Mouse (Mus musculus) gastrocnemius, postnatal 25 days (tissue): ENCODE results near the gene Pla2g3. TPM values are rescaled to one million over a fixed set of nuclear protein-coding genes. Genes with fewer than 3 reads are reported as not detected.

Experiments used
- DNase-seq: peaks from one replicate; pipeline ENCODE4 v3.0.0; 2022
- long read RNA-seq, 2 experiments: library from polyadenylated mRNA; stranded (forward); transcript quantifications; one replicate each; pipeline ENCODE4 v2.0.0; 2021
- total RNA-seq, 2 experiments: library from RNA; stranded (reverse); gene quantifications; 1 replicate in 1 of 2; 2 replicates in 1 of 2; pipeline ENCODE4 v1.2.3; 2021

The Pla2g3 gene
- not detected for total RNA-seq
- long read RNA-seq, experiment 1, partial matches to known transcripts, result 0 of 1 reads
- long read RNA-seq, experiment 1, other reads (novel, unspliced or antisense), result 1 of 1 reads
- long read RNA-seq, experiment 2, result 0 reads

- no peak for DNase-seq
These were observed at the start of gene Pla2g3 for GRCm38 (mm10) chr11:3487952-3488570. Gene Pla2g3 (plus strand): TSS chr11:3488284.

DNA sequence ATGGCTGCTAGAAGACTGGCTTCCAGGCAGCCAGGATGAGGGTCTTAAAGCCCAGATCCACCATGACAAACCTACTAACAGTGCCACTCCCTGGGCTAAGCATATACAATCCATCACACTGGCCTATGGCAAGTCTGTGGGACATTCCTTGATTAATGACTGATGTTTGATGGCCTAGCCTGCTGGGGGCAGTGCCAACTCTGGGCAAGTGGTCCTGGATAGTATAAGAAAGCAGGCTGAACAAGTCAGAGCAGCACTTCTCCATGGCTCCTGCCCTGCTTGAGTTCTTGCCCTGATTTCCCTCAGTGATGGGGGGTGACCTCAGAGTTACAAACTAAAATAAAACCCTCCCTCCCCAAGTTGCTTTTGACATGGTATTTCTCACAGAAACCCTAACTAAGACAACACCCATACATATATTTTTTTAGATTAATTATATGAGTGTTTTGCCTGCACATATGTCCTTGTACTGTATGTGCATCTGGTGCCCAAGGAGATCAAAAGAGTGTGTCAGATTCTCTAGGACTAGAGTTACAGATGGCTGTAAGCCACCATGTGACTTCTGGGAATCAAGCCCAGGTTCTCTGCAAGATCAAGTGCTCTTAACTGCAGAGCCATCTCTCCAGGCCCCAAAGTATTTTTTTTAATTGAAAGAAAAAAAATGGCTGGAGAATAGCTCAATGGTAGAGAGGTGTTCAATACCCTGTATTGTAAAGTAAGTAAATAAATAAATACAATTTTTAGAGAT lies 46.2 kb upstream of the Pla2g3 start:
- DNase-seq, result no peak

GRCm38 (mm10) chr11:3442677-3443076 lies 45.4 kb upstream of the Pla2g3 start:
- DNase-seq, result no peak

GRCm38 (mm10) chr11:3443091-3443490 lies 45.0 kb upstream of the Pla2g3 start:
- DNase-seq, result no peak

DNA sequence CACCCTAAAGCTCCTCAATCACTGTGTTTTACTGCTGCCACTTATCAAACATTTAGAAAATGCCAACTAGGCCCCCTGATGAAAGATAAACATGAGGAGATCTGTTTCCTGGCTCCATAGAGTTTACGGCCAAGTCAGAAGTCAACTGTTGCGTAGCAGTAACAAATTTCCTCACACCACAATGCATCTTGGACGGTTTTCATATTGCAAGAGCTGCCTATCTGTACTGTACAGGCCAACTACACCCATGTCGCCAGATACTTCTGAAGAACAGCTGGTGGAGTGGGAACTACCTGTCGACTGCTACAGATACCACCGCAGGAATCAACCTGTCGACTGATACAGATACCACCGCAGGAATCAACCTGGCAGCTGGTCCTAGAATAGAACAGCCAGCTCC lies 43.2 kb upstream of the Pla2g3 start:
- DNase-seq, result no peak

DNA sequence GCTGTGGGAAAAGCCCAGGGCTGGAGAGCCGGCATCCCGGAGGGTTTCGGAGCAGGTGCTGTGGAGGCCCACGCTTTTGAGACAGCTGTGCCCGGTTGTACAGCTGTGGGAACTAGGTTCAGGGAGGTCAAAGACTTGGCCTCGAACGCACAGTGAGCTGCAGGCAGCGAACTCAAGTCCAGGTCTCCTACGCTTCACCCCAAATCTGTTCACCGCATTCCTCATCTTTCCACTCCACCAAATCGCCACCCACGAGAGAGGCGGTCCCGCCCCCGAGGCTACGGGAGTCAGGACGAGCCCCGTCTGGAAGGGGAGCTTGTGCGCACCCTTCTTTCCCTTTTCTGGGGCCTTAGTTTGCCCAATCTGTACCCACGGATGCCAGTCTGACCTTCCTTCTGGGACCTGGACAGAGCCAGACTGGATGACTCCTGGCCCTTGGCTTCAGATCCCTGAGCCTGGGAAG lies 36.4 kb upstream of the Pla2g3 start:
- DNase-seq, result no peak

- DNase-seq, result peak; percentile 94
These were observed 35.9 kb upstream of the Pla2g3 start, which contains the start of gene Rnf185 for GRCm38 (mm10) chr11:3452167-3452639. Gene Rnf185 (minus strand): TSS chr11:3452363.

DNA sequence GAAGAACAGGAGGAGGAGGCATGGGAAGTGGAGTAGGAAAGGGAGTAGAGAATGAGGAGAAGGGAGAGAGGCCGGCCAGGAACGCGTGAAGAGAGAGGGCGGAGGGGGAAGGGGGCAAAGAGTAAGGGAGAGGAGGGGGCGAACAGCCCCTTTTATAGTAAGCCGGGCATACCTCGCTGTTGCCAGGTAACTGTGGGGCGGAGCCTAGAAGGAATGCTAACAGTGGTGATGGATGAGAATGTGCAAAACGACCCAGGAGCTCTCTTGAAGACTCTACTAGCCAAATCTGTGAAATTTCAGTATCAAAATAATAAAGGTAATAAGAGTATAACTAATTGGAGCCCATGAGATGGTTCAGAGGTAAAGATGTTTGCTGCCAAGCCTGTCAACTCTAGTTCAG lies 35.3 kb upstream of the Pla2g3 start:
- DNase-seq, result no peak

- peak; percentile 15 for DNase-seq
These were observed 34.6 kb upstream of the Pla2g3 start for GRCm38 (mm10) chr11:3453467-3453866.

DNA sequence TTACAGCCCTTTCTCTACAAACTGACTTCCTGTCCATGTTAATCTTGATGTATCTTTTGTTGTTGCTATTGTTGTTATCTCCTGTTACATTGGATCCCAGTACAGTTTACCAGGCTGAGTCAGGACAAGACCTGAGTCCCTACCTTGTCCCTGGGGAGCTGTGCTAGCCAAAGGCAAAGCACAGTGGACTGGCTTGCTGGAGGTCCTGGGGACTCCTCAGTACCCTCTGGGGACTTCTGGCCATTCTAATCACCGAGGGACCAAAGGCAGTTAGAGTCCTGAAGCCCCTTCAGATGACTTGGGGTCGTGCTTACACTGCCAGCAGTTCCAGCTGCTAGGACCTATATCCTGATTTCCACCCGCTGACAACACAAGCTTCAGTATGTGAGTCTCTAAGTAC lies 33.6 kb upstream of the Pla2g3 start:
- DNase-seq, result no peak

DNA sequence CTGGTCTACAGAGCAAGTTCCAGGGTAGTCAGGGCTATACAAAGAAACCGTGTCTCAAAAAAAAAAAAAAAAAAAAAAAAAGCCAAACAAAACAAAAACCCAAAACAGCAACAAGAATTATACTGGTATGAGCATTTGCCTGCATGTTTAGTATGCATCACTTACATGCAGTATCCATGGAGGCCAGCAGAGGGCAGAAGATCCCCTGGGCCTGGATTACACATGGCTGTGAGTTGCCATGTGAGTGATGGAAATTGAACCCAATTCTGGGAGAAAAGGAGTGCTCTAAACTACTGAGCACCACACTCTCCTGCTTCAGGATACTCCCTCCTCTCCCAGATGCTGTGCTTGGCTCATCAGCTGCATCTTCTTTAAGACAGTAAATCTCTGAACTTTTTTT lies 31.7 kb upstream of the Pla2g3 start:
- DNase-seq, result no peak

- no peak for DNase-seq
These were observed 29.5 kb upstream of the Pla2g3 start for GRCm38 (mm10) chr11:3458428-3459104.

GRCm38 (mm10) chr11:3459105-3459468 lies 29.0 kb upstream of the Pla2g3 start:
- DNase-seq, result no peak

GRCm38 (mm10) chr11:3462846-3463245 lies 25.2 kb upstream of the Pla2g3 start:
- no peak for DNase-seq

GRCm38 (mm10) chr11:3471448-3471850 lies 16.6 kb upstream of the Pla2g3 start:
- DNase-seq, result no peak

DNA sequence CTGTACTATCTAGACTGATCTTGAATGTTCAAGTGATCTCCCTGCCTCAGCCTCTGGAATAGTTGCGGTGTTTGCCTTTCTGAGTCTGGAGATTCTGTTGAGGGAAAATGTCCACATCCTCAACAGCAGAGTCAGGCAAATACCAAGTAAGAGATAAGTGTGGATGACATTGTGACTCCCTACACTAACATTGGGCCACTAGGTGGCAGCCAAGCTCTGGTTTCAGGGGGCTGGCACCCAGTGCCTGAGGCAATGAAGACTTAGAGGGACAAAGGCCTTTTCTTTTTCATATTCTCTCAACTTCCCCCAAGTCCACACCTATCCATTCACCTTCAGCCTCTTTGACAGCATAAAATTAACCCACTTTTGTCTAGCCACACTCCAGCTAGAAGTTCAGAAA lies 15.6 kb upstream of the Pla2g3 start:
- DNase-seq, result peak; percentile 45

DNA sequence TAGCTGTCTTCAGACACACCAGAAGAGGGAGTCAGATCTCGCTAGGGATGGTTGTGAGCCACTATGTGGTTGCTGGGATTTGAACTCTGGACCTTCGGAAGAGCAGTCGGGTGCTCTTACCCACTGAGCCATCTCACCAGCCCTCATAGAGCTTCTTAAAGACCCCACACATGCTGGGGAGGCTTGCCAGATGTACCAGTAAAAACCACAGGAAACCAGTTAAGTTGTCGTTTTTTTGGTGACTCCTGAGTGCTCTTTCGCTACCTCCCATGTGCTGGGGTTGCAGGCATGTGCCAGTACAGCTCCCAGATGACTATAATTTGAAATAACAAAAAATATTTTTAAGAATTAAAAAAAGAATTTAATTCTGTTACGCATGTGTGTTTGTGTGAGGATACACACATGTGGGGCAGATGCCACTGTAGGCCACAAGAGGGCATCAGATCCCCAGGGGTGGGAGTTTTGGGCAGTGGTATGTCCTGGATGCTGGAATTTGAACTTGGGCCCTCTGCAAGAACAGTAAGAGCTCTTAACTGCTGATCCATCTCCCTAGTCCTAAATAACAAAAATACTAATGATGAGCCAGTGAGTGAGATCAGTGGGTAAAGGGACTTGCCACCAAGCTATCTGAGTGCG lies 13.5 kb upstream of the Pla2g3 start:
- DNase-seq, result no peak

- no peak for DNase-seq
These were observed 12.6 kb upstream of the Pla2g3 start for GRCm38 (mm10) chr11:3475489-3475888.

DNA sequence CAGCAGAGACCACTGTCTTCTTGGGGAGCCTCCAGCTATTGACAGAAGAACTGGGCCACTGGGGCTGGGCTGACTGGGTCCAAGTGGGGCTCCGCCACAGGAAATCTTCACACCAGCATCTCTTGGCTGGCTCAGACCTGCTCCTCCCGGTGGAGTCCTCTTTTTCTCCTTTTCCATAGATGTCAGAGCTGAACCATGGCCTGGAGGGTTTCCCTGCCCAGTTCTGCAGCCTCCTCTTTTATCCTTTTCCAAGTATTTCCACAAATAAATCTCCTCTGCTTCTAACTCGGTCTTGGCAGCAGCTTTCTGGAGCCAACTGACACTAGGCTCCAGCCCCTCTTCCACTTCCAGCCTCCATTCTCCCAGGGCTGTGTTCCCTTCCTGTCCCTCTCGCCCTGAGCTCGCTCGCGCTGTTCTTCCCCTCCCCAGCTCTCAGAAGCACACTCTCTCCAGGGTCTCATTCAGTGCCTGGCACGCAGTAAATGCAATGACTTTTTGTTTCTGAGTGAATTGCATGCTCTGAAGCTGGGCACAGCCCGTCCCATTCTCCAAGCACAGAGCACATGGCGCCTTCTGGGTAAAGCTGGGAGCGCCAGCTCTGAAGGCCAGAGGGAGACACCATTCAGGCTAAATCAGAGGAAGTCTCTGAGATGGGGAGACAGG lies 4.0 kb upstream of the Pla2g3 start:
- DNase-seq, result no peak

DNA sequence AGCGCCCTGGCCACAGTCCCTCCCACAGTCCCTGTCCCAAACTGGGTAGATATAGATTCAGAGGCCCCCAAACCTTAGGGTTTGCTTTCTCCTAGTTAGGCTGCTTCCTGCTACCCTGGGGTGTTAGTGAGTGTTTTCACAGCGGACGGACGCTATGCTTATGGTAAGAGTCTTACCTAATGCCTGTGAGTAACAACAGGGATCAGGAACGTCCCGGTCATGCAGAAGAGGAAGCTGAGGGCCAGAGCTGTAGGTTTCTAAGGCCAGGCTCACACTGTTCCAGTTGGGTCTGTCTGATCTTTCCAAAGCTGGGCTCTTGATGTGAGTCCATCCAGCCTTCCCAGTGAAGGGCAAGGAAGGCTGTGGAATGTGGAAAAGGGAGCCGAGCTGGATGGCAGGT lies 1.7 kb upstream of the Pla2g3 start:
- no peak for DNase-seq

- no peak for DNase-seq
These were observed 952 bp downstream of the Pla2g3 start for GRCm38 (mm10) chr11:3489036-3489435.

DNA sequence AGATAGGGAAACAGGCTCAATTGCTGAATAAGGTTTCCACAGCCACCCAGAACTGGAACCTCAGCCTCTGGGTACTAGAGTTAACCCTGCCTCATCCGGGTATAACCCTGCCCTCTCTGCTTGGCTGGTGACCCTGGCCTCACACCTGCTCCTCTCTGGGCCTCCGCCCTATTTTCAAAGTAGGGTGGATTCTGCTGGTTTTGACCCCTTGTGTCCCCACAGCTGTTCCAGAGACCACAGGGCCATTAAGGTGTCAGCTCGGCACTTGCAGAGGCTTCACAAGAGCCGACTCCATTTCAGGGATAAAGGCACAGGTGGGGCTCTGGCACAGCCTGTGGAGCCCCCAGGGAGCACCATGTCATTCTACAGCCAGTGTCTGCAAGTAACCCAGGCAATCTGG lies 4.7 kb downstream of the Pla2g3 start:
- DNase-seq, result no peak
